Mouse (Mus musculus) embryonic facial prominence, embryonic 13.5 days (tissue): ENCODE data around the gene Cdk14. TPM values are rescaled to one million over a fixed set of nuclear protein-coding genes. Genes with fewer than 3 reads are reported as not detected.
A peak's percentile ranks its signal among the peaks of the same experiment; 100 is the strongest.

ENCODE experiments used
- ATAC-seq: fragments of 200-750 bp; cut with Nextera tagmentation; 2 replicates; pipeline ENCODE4 v1.8.0; 2017; ENCODE audit warnings: low read depth; ENCODE audit not compliant: insufficient number of reproducible peaks, insufficient read depth, low FRiP score, low TSS enrichment
- H3K27ac ChIP-seq: fragments of 300-500 bp; sonication (generic); 2 replicates; pipeline ENCODE4 v1.5.1; 2015; ENCODE audit warnings: moderate library complexity, mild to moderate bottlenecking, inconsistent platforms
- H3K27me3 ChIP-seq: fragments of 300-500 bp; sonication (generic); 2 replicates; pipeline ENCODE4 v1.6.1; 2015; ENCODE audit warnings: mild to moderate bottlenecking, inconsistent platforms
- H3K36me3 ChIP-seq: fragments of 300-500 bp; sonication (generic); 2 replicates; pipeline ENCODE4 v1.6.1; 2015; ENCODE audit warnings: mild to moderate bottlenecking, inconsistent platforms
- H3K4me1 ChIP-seq: fragments of 300-500 bp; sonication (generic); 2 replicates; pipeline ENCODE4 v1.6.1; 2015; ENCODE audit warnings: inconsistent platforms
- H3K4me2 ChIP-seq: fragments of 300-500 bp; sonication (generic); 2 replicates; pipeline ENCODE4 v1.6.1; 2015; ENCODE audit warnings: moderate library complexity, mild to moderate bottlenecking, inconsistent platforms
- H3K4me3 ChIP-seq: fragments of 300-500 bp; sonication (generic); 2 replicates; pipeline ENCODE4 v1.5.1; 2015; ENCODE audit warnings: mild to moderate bottlenecking, inconsistent platforms
- H3K9ac ChIP-seq: fragments of 300-500 bp; sonication (generic); 2 replicates; pipeline ENCODE4 v1.6.1; 2015; ENCODE audit warnings: mild to moderate bottlenecking, inconsistent platforms
- H3K9me3 ChIP-seq: fragments of 300-500 bp; sonication (generic); 2 replicates; pipeline ENCODE4 v1.6.1; 2016; ENCODE audit warnings: inconsistent platforms
- WGBS: fragments of 180-500 bp; shearing (Covaris S2); methylation state at CpG from one replicate; pipeline ENCODE4 v1.1.7; 2015; ENCODE audit warnings: mixed read lengths; 5-methylcytosine and 5-hydroxymethylcytosine counted together
- polyA plus RNA-seq: library from polyadenylated mRNA; unstranded; fragments of >200 nt; fragmentation: Nextera tagmentation; extraction: Ambion mirVana; gene quantifications from 2 replicates; pipeline ENCODE4 v1.2.1, GENCODE M21; 2015

Gene Cdk14
- polyA plus RNA-seq, 1 experiment from 2014 or later = 24.5 TPM

DNA sequence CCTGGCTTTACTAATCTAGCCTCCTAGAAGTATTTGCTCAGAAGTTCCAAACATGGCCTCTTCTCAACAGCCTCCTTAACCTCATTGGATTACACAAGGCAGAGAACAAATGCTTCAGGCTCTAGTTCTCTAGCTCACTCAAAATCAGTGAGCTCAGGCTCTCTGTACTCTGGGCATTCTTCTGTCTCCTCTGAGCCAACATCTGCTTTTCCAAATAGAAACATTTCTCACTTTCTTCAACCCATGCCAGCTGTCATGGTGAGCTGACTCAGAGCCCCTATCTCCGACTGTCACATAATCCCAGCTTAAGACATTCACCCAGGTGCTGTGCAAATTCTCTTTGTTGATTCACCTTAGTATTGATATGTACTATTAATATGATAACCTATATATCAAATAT lies 414.5 kb downstream of the Cdk14 start:
- no peak overlapping the region for H3K4me2 ChIP-seq
- WGBS = 64% methylated on average over 1 of the region's 1 CpGs
- 0 out of 2 replicates have a peak, but pooled peaks cover 5% of the 10 kb centered on the region for H3K4me1 ChIP-seq
- H3K9ac ChIP-seq = no peak overlapping the region
- H3K36me3 ChIP-seq = 0 out of 2 replicates have a peak, but pooled peaks cover 7% of the 10 kb centered on the region
- H3K27ac ChIP-seq = no peak overlapping the region
- H3K27me3 ChIP-seq = no peaks in the 10 kb centered on the region
- ATAC-seq = no peak
- H3K4me3 ChIP-seq = no peak overlapping the region
- no peaks in the 10 kb centered on the region for H3K9me3 ChIP-seq

DNA sequence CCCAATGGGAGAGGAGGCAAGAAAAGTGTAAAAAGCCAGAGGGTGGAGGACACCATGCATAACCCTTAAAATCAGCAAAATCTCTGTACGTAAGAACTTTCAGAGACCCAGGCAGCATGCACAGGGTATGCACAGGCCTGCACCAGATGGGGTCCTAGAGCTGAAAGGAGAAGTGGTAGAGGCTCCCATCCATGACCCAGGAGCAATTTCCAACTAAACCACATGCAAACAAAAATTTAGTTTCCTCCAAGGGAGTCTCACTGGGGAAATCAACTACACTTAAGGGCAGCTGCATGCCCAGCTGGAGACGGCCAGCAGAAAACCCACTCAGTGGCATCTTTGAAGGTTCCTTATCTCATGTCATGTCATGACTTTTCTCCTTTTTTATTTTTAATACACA lies 415.4 kb downstream of the Cdk14 start:
- no peaks in the 10 kb centered on the region for H3K27me3 ChIP-seq
- H3K4me1 ChIP-seq = 0 out of 2 replicates have a peak, but pooled peaks cover 5% of the 10 kb centered on the region
- 82% methylated on average over 2 of the region's 2 CpGs for WGBS
- 0 out of 2 replicates have a peak, but pooled peaks cover under 1% of the 10 kb centered on the region for H3K36me3 ChIP-seq
- H3K4me2 ChIP-seq = no peak overlapping the region
- H3K27ac ChIP-seq = no peak overlapping the region
- ATAC-seq = no peak
- no peaks in the 10 kb centered on the region for H3K9me3 ChIP-seq
- H3K4me3 ChIP-seq = no peak overlapping the region
- H3K9ac ChIP-seq = no peak overlapping the region

DNA sequence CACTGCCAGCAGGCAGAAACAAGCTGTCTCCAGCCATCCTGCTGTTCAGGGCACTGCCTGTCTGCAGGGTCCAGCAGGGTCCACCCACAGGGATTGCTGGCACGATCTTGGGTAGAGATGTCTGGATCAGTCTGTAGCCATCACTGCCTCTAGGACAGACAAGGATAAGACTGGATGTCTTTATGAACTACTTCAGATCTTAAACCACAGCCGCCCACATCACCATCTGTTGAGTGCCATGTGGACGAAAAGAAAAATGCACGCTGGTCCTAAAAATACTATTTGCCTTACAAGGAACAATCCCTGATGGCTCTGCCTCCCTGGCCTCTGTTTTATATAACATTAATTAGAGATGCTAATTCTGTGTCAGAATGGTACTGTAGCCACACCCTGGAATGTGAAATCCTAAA lies 426.9 kb downstream of the Cdk14 start:
- 52% methylated on average over 4 of the region's 4 CpGs for WGBS
- Histone ChIP-seq H3K4me2 (no peak overlapping the region), H3K27ac (peak overlapping the region; percentile 78), H3K4me3 (no peak overlapping the region), H3K9ac (no peak overlapping the region), H3K4me1 (peaks cover 35% of the 10 kb centered on the region), H3K9me3 (no peaks in the 10 kb centered on the region), H3K27me3 (no peaks in the 10 kb centered on the region), H3K36me3 (no peaks in the 10 kb centered on the region)
- ATAC-seq = no peak

GRCm38 (mm10) chr5:4991023-4991422 lies 429.1 kb downstream of the Cdk14 start:
- 52% methylated on average over 2 of the region's 2 CpGs for WGBS
- no peak for ATAC-seq
- Histone ChIP-seq H3K36me3 (no peaks in the 10 kb centered on the region), H3K4me3 (no peak overlapping the region), H3K9ac (no peak overlapping the region), H3K27ac (0 out of 2 replicates have a peak overlapping the region, but pooled peaks have one; percentile 12), H3K4me1 (peaks cover 35% of the 10 kb centered on the region), H3K9me3 (no peaks in the 10 kb centered on the region), H3K27me3 (no peaks in the 10 kb centered on the region), H3K4me2 (no peak overlapping the region)

GRCm38 (mm10) chr5:4990237-4990636 lies 429.9 kb downstream of the Cdk14 start:
- 77% methylated on average over 5 of the region's 5 CpGs for WGBS
- no peaks in the 10 kb centered on the region for H3K36me3 ChIP-seq
- no peak overlapping the region for H3K4me2 ChIP-seq
- no peaks in the 10 kb centered on the region for H3K9me3 ChIP-seq
- no peaks in the 10 kb centered on the region for H3K27me3 ChIP-seq
- H3K27ac ChIP-seq = no peak overlapping the region
- H3K4me1 ChIP-seq = peaks cover 35% of the 10 kb centered on the region
- ATAC-seq = no peak
- no peak overlapping the region for H3K4me3 ChIP-seq
- H3K9ac ChIP-seq = no peak overlapping the region

DNA sequence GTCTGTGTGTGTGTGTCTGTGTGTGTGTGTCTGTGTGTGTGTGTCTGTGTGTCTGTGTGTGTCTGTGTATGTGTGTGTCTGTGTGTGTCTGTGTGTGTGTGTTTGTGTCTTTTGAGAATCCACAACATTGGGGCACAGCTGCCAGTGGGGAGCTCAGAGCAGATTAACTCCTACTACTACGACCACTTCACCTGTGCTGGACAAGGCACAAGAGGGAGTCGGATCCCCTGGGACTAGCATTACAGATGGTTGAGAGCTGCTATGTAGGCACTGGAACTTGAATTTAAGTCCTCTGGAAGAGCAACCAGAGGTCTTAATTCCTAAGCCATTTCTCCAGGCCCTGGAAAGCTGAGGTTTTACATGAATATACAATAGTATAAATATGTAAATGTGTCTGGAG lies 433.9 kb downstream of the Cdk14 start:
- Histone ChIP-seq H3K4me2 (no peak overlapping the region), H3K27me3 (no peaks in the 10 kb centered on the region), H3K36me3 (no peaks in the 10 kb centered on the region), H3K27ac (no peak overlapping the region), H3K4me1 (peaks cover 13% of the 10 kb centered on the region), H3K9me3 (no peaks in the 10 kb centered on the region), H3K4me3 (no peak overlapping the region), H3K9ac (no peak overlapping the region)
- 89% methylated on average over 2 of the region's 2 CpGs for WGBS
- ATAC-seq = no peak

DNA sequence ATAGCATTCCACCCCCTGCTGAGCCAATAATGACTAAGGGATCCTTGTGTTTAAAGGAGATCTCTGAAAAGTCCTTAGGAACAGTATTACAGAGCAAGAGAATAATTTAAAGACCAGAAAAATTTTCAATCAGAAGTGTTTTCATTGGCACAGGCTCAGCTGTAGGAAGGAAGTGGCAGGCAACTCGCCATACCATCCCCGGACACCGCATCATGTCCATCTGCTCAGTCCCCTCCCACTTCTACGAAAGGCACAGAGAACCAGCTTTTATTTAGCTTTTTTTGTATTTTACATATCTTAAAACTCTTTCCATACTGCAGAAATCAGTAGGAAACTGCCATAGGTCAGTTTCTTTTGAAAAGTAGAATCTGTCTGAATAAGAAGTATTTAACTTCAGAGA lies 440.6 kb downstream of the Cdk14 start:
- no peaks in the 10 kb centered on the region for H3K27me3 ChIP-seq
- 88% methylated on average over 4 of the region's 4 CpGs for WGBS
- no peak overlapping the region for H3K27ac ChIP-seq
- no peak for ATAC-seq
- no peak overlapping the region for H3K4me3 ChIP-seq
- H3K9me3 ChIP-seq = no peaks in the 10 kb centered on the region
- H3K9ac ChIP-seq = no peak overlapping the region
- H3K4me1 ChIP-seq = peaks cover 4% of the 10 kb centered on the region; the same call in 1 of the 2 replicates
- H3K4me2 ChIP-seq = no peak overlapping the region
- no peaks in the 10 kb centered on the region for H3K36me3 ChIP-seq

DNA sequence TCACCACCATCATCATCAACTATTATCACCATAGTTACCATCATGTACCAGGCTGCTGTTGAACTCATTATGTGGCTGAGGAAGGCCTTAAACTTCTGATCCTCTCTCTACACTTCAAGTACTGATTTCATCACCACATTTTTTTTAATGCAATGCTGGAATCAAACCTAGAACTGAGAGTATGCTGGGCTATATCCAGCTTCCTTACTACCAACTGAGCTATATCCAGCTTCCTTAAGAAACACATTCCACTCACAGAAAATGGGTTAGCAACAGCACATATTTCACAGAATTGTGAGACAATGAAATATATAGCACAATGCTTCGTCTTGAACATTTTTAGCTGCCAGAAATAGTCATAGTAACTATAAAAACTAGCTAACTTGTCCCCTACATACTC lies 446.7 kb downstream of the Cdk14 start:
- Histone ChIP-seq H3K27ac (no peak overlapping the region), H3K27me3 (no peaks in the 10 kb centered on the region), H3K36me3 (no peaks in the 10 kb centered on the region), H3K9me3 (no peaks in the 10 kb centered on the region), H3K4me2 (no peak overlapping the region), H3K4me3 (no peak overlapping the region), H3K9ac (no peak overlapping the region), H3K4me1 (peaks cover 4% of the 10 kb centered on the region; the same call in 1 of the 2 replicates)
- ATAC-seq = no peak
- WGBS = 83% methylated on average over 1 of the region's 1 CpGs

GRCm38 (mm10) chr5:4962063-4962610 lies 458.0 kb downstream of the Cdk14 start:
- no peak overlapping the region for H3K4me2 ChIP-seq
- H3K4me3 ChIP-seq = no peak overlapping the region
- peak overlapping the region; percentile 23; the same call in 1 of the 2 replicates for H3K27ac ChIP-seq
- H3K27me3 ChIP-seq = no peaks in the 10 kb centered on the region
- WGBS = 52% methylated on average over 15 of the region's 15 CpGs
- peak; percentile 76; the same call in 1 of the 2 replicates for ATAC-seq
- no peaks in the 10 kb centered on the region for H3K9me3 ChIP-seq
- peaks cover 10% of the 10 kb centered on the region for H3K4me1 ChIP-seq
- no peaks in the 10 kb centered on the region for H3K36me3 ChIP-seq
- H3K9ac ChIP-seq = no peak overlapping the region

GRCm38 (mm10) chr5:4961636-4962035 lies 458.5 kb downstream of the Cdk14 start:
- Histone ChIP-seq H3K9me3 (no peaks in the 10 kb centered on the region), H3K9ac (no peak overlapping the region), H3K4me2 (no peak overlapping the region), H3K4me3 (no peak overlapping the region), H3K27me3 (no peaks in the 10 kb centered on the region), H3K36me3 (no peaks in the 10 kb centered on the region), H3K4me1 (peaks cover 10% of the 10 kb centered on the region), H3K27ac (no peak overlapping the region)
- 81% methylated on average over 1 of the region's 1 CpGs for WGBS
- ATAC-seq = no peak

- 30% methylated on average over 5 of the region's 5 CpGs for WGBS
- Histone ChIP-seq H3K4me1 (peaks cover 10% of the 10 kb centered on the region), H3K4me2 (no peak overlapping the region), H3K27me3 (no peaks in the 10 kb centered on the region), H3K4me3 (no peak overlapping the region), H3K36me3 (no peaks in the 10 kb centered on the region), H3K9me3 (no peaks in the 10 kb centered on the region), H3K9ac (no peak overlapping the region; the same call in 1 of the 2 replicates), H3K27ac (no peak overlapping the region)
- no peak for ATAC-seq
Measured at GRCm38 (mm10) chr5:4959446-4959845, 460.7 kb downstream of the Cdk14 start.

- H3K4me3 ChIP-seq = no peak overlapping the region
- no peaks in the 10 kb centered on the region; the same call in 1 of the 2 replicates for H3K4me1 ChIP-seq
- H3K9ac ChIP-seq = no peak overlapping the region
- no peak overlapping the region for H3K27ac ChIP-seq
- WGBS = 73% methylated on average over 7 of the region's 7 CpGs
- no peaks in the 10 kb centered on the region for H3K36me3 ChIP-seq
- H3K27me3 ChIP-seq = no peaks in the 10 kb centered on the region
- no peaks in the 10 kb centered on the region for H3K9me3 ChIP-seq
- ATAC-seq = no peak
- no peak overlapping the region for H3K4me2 ChIP-seq
Measured at GRCm38 (mm10) chr5:4955993-4956392, 464.1 kb downstream of the Cdk14 start.
